Mouse (Mus musculus): ENCODE data around the gene Zbtb21. TPM values are rescaled to one million over a fixed set of nuclear protein-coding genes. Genes with fewer than 3 reads are reported as not detected.
A peak's percentile ranks its signal among the peaks of the same experiment; 100 is the strongest.

The Zbtb21 gene
- polyA plus RNA-seq, 1 experiment from 2014 or later = 1.8 TPM

- Histone ChIP-seq H3K9ac (replicated peaks) (peak overlapping the region; percentile 83), H3K4me2 (ENCODE audit: low read depth, low read length) (peak overlapping the region; percentile 83), H3K4me1 (ENCODE audit: insufficient read depth) (peaks cover 32% of the 10 kb centered on the region), H3K27ac (ENCODE audit: low read depth) (peak overlapping the region; percentile 95), H3K4me3 (ENCODE audit: low read depth, low read length) (peak overlapping the region; percentile 77), H3K27me3 (ENCODE audit: insufficient read depth, low read length) (no peaks in the 10 kb centered on the region), H3K36me3 (replicated peaks; ENCODE audit: insufficient read depth, low read length) (peaks cover 2% of the 10 kb centered on the region; the same call in 1 of the 2 replicates), H3K9me3 (ENCODE audit: low read length) (no peaks in the 10 kb centered on the region)
- ATAC-seq (peak; percentile 32), DNase-seq (no peak)
- TF ChIP-seq EP300 (IDR thresholded peaks at IDR 0.05; ENCODE audit: low read depth) (peak; percentile 53; the same call in 1 of the 2 replicates), CTCF (IDR thresholded peaks at IDR 0.05; ENCODE audit: low read depth) (no peak)
- WGBS (ENCODE audit: insufficient replicate concordance) = 4% methylated on average over 30 of the region's 36 CpGs
Observed at GRCm38 (mm10) chr16:97961381-97962150, 856 bp downstream of the Zbtb21 start.

DNA sequence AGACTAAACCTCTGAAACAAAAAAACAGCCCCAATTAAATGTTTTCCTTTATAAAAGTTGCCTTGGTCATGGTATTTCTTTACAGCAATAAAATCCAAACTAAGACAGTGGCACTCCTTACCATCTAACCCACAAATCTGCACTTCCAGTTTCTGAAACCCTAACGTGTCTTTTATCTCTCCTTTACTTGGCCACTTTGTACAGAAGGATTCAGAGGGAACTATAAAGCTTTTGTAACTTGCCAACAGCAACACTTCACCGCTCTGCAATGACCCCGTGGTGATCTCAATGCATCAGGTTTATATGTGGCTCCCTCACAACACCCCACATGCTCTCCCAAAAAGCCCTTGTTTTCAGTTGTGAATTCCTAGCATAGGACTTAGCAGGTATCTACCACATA, 2.1 kb downstream of the Zbtb21 start:
- TF ChIP-seq CTCF (IDR thresholded peaks at IDR 0.05; ENCODE audit: low read depth) (no peak), EP300 (IDR thresholded peaks at IDR 0.05; ENCODE audit: low read depth) (no peak)
- Histone ChIP-seq H3K4me1 (ENCODE audit: insufficient read depth) (peaks cover 32% of the 10 kb centered on the region), H3K27ac (ENCODE audit: low read depth) (peak overlapping the region; percentile 95), H3K27me3 (ENCODE audit: insufficient read depth, low read length) (no peaks in the 10 kb centered on the region), H3K36me3 (replicated peaks; ENCODE audit: insufficient read depth, low read length) (peaks cover 12% of the 10 kb centered on the region; the same call in 1 of the 2 replicates), H3K4me2 (ENCODE audit: low read depth, low read length) (peak overlapping the region; percentile 83; the same call in 1 of the 2 replicates), H3K9me3 (ENCODE audit: low read length) (no peaks in the 10 kb centered on the region), H3K9ac (replicated peaks) (no peak overlapping the region), H3K4me3 (ENCODE audit: low read depth, low read length) (no peak overlapping the region)
- DNase-seq = no peak
- no peak for ATAC-seq
- WGBS (ENCODE audit: insufficient replicate concordance) = 60% methylated on average over 3 of the region's 3 CpGs

GRCm38 (mm10) chr16:97958401-97958973, 3.9 kb downstream of the Zbtb21 start:
- Histone ChIP-seq H3K36me3 (replicated peaks; ENCODE audit: insufficient read depth, low read length) (peaks cover 18% of the 10 kb centered on the region; the same call in 1 of the 2 replicates), H3K4me1 (ENCODE audit: insufficient read depth) (peaks cover 34% of the 10 kb centered on the region), H3K9me3 (ENCODE audit: low read length) (no peaks in the 10 kb centered on the region), H3K4me3 (ENCODE audit: low read depth, low read length) (no peak overlapping the region), H3K4me2 (ENCODE audit: low read depth, low read length) (no peak overlapping the region), H3K27ac (ENCODE audit: low read depth) (no peak overlapping the region), H3K27me3 (ENCODE audit: insufficient read depth, low read length) (no peaks in the 10 kb centered on the region), H3K9ac (replicated peaks) (no peak overlapping the region)
- TF ChIP-seq EP300 (IDR thresholded peaks at IDR 0.05; ENCODE audit: low read depth) (peak; percentile 69), CTCF (IDR thresholded peaks at IDR 0.05; ENCODE audit: low read depth) (no peak)
- DNase-seq (no peak), ATAC-seq (no peak)

DNA sequence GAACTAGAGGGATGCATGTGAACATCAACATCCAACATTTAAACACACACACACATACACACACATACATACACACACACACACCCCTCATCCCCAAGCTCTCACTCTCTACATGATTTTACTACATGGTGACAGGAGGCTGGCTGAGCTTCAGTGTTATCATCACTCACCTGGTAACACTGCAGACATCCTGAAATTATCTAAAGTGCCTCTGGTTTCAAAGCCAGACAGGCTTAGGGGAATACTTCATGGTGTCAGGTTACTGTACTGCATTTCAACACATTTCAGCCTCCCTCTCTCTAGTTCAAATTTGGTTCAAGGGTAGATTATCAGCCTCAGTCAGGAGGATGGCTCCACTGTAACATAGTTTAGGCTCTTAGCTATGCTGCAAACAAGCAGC, 4.8 kb downstream of the Zbtb21 start:
- TF ChIP-seq EP300 (IDR thresholded peaks at IDR 0.05; ENCODE audit: low read depth) (no peak), CTCF (IDR thresholded peaks at IDR 0.05; ENCODE audit: low read depth) (no peak)
- Histone ChIP-seq H3K9ac (replicated peaks) (no peak overlapping the region), H3K4me3 (ENCODE audit: low read depth, low read length) (no peak overlapping the region), H3K36me3 (replicated peaks; ENCODE audit: insufficient read depth, low read length) (peaks cover 26% of the 10 kb centered on the region), H3K4me1 (ENCODE audit: insufficient read depth) (peaks cover 33% of the 10 kb centered on the region), H3K4me2 (ENCODE audit: low read depth, low read length) (no peak overlapping the region), H3K27ac (ENCODE audit: low read depth) (no peak overlapping the region), H3K27me3 (ENCODE audit: insufficient read depth, low read length) (no peaks in the 10 kb centered on the region), H3K9me3 (ENCODE audit: low read length) (no peaks in the 10 kb centered on the region)
- ATAC-seq (no peak), DNase-seq (no peak)

DNA sequence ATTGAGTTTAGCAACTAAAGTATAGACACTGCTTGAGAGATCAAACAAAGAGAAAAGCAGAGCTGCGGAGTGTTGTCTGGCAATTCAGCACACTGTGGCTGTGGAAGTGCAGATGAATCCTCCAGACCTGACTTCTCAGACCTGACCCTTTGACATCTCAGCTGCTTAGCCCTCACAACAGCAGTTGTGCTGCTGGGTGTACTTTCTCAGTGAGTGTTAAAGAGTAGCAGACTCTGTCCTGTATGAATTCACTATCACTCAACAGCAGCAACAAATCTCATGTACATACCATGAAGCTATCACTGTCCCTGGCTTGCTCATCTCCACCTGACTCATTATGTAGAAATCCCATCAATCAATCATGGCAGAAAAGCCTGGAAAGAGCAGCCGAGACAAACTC, 6.4 kb downstream of the Zbtb21 start:
- Histone ChIP-seq H3K4me3 (ENCODE audit: low read depth, low read length) (no peak overlapping the region), H3K36me3 (replicated peaks; ENCODE audit: insufficient read depth, low read length) (peaks cover 42% of the 10 kb centered on the region), H3K9ac (replicated peaks) (no peak overlapping the region), H3K4me1 (ENCODE audit: insufficient read depth) (peaks cover 27% of the 10 kb centered on the region), H3K4me2 (ENCODE audit: low read depth, low read length) (no peak overlapping the region), H3K27me3 (ENCODE audit: insufficient read depth, low read length) (no peaks in the 10 kb centered on the region), H3K27ac (ENCODE audit: low read depth) (no peak overlapping the region), H3K9me3 (ENCODE audit: low read length) (no peaks in the 10 kb centered on the region)
- 87% methylated on average over 2 of the region's 2 CpGs for WGBS (ENCODE audit: insufficient replicate concordance)
- no peak for DNase-seq
- no peak for TF ChIP-seq CTCF (IDR thresholded peaks at IDR 0.05; ENCODE audit: low read depth)
- TF ChIP-seq EP300 (IDR thresholded peaks at IDR 0.05; ENCODE audit: low read depth) = no peak
- no peak for ATAC-seq

GRCm38 (mm10) chr16:97953300-97953699, 9.1 kb downstream of the Zbtb21 start:
- H3K4me1 ChIP-seq (ENCODE audit: insufficient read depth) = peaks cover 16% of the 10 kb centered on the region
- no peaks in the 10 kb centered on the region for H3K9me3 ChIP-seq (ENCODE audit: low read length)
- DNase-seq (no peak), ATAC-seq (peak; percentile 71)
- no peaks in the 10 kb centered on the region for H3K27me3 ChIP-seq (ENCODE audit: insufficient read depth, low read length)
- WGBS (ENCODE audit: insufficient replicate concordance) = 61% methylated on average over 2 of the region's 2 CpGs
- TF ChIP-seq CTCF (IDR thresholded peaks at IDR 0.05; ENCODE audit: low read depth) (no peak), EP300 (IDR thresholded peaks at IDR 0.05; ENCODE audit: low read depth) (peak; percentile 53)
- peak overlapping the region; percentile 16; the same call in 1 of the 2 replicates for H3K27ac ChIP-seq (ENCODE audit: low read depth)
- no peak overlapping the region for H3K9ac ChIP-seq (replicated peaks)
- H3K4me2 ChIP-seq (ENCODE audit: low read depth, low read length) = no peak overlapping the region
- no peak overlapping the region for H3K4me3 ChIP-seq (ENCODE audit: low read depth, low read length)
- H3K36me3 ChIP-seq (replicated peaks; ENCODE audit: insufficient read depth, low read length) = peaks cover 57% of the 10 kb centered on the region

Data from liver, postnatal 0 days (tissue).